Mouse (Mus musculus) urinary bladder, postnatal 25 days (tissue): ENCODE data around the gene Fbxo11.
"Not testable (repeated sequence)": the region's sequence is repeated elsewhere in the genome, so short reads cannot be mapped to it uniquely, and the experiment has no call there.

Source experiments
- DNase-seq: peaks from one replicate; pipeline ENCODE4 v3.0.0; 2022; ENCODE audit warnings: low spot score

Fbxo11 gene

GRCm38 (mm10) chr17:87963081-87964075 lies 101.7 kb downstream of the Fbxo11 start:
- no peak for DNase-seq

GRCm38 (mm10) chr17:87959931-87960330 lies 105.2 kb downstream of the Fbxo11 start:
- not testable (repeated sequence) for DNase-seq

GRCm38 (mm10) chr17:87959406-87959805 lies 105.7 kb downstream of the Fbxo11 start:
- DNase-seq = not testable (repeated sequence)

GRCm38 (mm10) chr17:87958283-87958682 lies 106.8 kb downstream of the Fbxo11 start:
- no peak for DNase-seq

- DNase-seq = no peak
Observed at GRCm38 (mm10) chr17:87957096-87957840, 107.8 kb downstream of the Fbxo11 start.

- not testable (repeated sequence) for DNase-seq
Observed at GRCm38 (mm10) chr17:87954618-87955124, 110.4 kb downstream of the Fbxo11 start.

GRCm38 (mm10) chr17:87948965-87949584 lies 116.0 kb downstream of the Fbxo11 start:
- peak; percentile 77 for DNase-seq
